Mouse (Mus musculus): ENCODE measurements around the gene Pmpca. TPM values are rescaled to one million over a fixed set of nuclear protein-coding genes. Genes with fewer than 3 reads are reported as not detected.

Gene Pmpca
- polyA plus RNA-seq, 1 experiment, result 709 TPM

DNA sequence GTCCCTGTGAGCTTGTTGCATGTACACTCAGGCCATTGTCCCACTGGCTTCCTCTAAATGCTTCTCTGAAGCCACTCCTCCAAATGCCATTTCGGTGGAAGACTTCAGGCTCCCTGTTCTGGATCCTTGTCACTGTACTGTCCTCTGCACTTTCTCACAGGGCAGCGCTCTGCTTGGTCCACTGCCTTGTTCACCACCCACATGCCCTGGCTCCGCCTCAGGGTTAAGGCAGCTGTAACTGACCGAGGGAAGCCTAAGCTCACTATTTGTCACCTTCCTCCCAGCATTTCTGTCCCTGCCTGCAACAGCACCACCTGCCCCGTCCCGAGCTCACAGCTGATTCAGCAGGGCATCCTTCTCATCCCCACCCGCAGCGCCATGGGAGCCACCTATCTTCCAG lies 14.2 kb downstream of the Pmpca start:
- no peak for TF ChIP-seq GATA1 (IDR thresholded peaks at IDR 0.05; ENCODE audit: low read length)

DNA sequence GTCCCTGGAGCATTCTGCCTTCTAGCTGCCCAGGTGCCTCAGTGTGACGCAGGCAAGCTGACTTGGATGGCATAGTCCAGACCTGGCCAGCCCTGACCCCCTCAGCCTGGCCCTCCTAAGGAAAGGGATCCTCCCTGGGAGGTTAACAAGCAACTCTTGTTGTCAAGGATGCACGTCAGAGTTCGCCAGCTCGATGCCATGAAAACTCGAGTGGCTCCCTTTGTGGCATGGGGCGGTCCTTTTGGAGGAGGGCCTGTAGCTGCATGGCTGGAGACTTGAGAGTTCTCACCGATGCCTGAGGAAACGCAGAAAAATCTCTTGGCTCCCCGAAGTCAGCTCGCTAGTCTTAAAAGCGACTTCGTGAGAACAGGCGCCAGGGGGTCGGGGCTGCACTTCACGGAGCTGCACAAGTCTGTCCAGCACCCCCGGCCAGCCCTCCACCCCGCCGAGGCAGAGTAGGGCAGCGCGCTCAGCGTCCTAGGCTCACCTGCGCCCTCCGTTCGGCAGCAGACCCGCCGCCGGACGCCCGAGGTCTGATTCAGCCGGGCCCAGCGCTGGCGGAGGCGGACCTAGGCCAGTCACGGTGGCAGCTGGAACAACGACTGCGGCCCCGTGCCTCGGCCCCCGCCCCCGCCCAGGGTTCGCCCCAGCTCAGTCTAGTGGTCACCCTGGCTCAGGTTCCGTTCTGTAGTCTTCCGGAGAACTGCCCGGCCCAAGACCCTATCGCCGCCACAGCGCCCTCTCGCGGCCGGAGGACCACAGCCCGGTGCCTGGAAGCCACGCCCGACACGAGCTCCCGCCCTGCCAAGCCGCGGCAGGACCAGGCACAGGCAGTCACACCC lies 19.6 kb downstream of the Pmpca start, which contains the start of gene Inpp5e:
Inpp5e (minus strand) TSS at position 689 of the 842 bp plus-strand sequence.
- TF ChIP-seq GATA1 (IDR thresholded peaks at IDR 0.05; ENCODE audit: low read length), result no peak

DNA sequence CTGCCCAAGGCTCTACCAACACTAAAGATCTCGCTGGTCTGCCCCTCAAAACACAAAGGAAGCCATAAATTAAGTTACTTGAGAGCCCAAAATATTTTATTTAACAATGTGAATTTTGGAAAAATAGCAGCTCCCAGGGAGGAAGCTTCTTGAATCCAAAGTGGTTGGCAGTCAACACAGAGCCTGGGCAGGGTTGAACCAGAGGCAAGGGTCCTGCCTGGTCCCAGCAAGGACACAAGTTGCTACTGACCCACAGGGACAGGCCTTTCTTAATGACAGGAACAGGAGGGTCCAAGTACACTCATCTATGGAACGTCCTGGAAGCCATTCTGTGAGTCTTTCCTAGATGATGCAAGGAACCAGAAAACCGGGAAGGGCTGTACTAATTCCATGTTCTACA lies 20.2 kb downstream of the Pmpca start:
- TF ChIP-seq GATA1 (IDR thresholded peaks at IDR 0.05; ENCODE audit: low read length), result no peak

DNA sequence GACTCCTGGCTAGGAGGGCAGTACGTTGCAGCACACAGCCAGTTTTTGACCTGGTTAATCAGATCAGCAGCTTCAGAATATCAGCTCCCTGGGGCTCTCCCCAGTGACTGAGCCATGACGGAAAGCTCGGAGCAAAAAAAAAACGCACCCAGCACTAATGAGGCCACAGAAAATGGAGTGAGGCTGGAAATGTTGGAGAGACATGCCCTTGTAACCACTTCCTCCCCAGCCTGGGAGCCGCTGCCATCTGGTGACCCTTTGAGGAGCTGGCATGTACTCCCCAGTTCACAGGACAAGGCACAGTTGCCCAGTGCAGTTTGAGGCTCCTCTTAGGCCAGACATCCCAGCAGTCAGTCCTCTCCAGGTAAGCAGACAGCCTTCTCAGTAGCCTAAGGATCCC lies 21.0 kb downstream of the Pmpca start:
- TF ChIP-seq GATA1 (IDR thresholded peaks at IDR 0.05; ENCODE audit: low read length), result no peak

DNA sequence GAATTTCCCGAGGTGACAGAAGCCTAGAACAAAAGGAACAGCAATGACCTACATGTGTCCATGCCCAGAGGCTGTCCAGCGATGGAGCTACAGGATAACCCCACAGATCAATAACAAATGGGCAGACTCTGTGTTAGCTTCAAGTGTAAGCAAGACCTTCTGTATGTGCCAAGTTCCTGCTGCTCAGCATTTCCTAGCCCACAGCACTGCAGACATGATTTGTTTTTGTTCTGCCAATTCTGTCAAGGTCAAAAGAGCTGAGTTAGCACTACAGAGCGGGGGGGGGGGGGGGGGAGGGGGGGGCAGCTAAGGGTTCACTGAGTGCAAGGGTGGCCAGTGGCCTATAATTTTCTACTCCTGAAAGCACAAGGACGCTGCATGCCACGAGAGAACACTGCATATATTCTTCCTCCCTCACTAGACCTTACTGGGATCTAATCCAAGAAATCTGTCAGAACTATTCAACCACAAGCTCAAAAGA lies 21.8 kb downstream of the Pmpca start:
- no peak for TF ChIP-seq GATA1 (IDR thresholded peaks at IDR 0.05; ENCODE audit: low read length)

DNA sequence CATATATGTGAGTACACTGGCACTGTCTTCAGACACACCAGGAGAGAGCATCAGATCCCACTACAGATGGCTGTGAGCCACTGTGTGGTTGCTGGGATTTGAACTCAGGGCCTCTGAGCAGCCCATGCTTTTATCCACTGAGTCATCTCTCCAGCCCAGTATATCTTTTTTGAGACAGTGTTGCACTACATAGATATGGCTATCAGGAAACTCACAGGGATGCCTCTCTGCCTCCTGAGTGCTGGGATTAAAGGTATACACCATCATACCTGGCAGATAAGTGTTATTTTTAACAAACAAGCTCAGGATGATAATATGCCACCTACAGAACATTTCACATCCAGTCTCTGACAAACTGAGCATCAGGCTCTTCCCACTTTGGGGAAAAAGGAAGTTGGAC lies 27.9 kb downstream of the Pmpca start:
- no peak for TF ChIP-seq GATA1 (IDR thresholded peaks at IDR 0.05; ENCODE audit: low read length)

DNA sequence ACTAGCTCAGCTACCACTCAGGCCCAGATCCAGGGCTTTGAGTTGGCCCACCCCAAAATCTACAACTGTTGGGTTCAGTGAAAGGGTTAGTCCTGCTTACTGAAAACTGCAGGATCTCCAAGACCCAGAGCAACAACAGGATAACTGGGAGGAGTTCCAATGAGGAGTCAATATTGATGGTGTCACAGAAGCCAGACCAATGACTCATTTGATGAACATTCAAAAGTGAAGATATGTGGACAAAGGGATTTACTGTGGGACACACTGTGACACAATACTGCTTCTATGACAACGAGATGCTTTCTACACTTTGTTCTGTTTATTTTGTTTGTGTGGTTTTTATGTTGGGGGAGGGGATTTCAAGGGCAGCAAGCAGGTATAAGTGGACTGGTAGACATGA lies 29.0 kb downstream of the Pmpca start:
- TF ChIP-seq GATA1 (IDR thresholded peaks at IDR 0.05; ENCODE audit: low read length), result no peak

DNA sequence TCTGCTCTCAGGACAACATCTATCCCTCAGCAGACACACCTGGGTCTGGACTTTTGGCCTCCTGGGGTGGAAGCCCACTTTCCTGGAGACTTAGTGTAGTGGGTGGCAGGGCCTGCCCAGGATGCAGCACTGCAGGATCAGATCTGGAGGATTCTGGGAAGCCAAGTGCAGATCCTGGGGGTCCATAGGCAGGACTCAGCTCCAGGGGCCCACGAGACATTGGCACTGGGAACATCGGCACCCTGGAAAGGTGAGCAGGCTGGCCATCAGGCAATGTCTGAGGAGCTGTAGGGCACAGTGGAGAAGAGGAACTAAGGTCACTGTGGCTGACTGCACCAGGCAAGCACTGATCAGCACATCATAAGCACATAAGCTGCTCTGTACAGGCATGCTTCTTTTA lies 32.8 kb downstream of the Pmpca start:
- TF ChIP-seq GATA1 (IDR thresholded peaks at IDR 0.05; ENCODE audit: low read length), result no peak

DNA sequence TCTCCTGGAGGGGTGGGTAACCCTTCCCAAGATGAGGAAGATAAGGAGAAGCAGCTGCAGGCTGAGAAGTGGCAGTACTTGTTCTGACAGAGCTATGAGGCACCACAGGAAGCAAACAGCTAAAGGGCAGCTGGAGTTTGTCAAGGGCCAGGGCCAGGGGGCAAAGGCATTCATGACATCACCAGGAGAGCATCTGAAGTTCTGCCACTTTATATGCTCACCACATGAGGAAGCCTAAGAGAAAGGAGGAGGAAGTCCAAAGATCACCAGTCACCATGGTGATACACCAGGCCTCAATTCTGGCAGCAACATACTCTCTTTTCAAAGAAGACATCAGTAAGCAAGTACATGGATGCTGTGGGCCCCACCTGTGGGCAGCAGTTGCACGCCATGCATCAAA lies 33.9 kb downstream of the Pmpca start:
- TF ChIP-seq GATA1 (IDR thresholded peaks at IDR 0.05; ENCODE audit: low read length), result no peak

DNA sequence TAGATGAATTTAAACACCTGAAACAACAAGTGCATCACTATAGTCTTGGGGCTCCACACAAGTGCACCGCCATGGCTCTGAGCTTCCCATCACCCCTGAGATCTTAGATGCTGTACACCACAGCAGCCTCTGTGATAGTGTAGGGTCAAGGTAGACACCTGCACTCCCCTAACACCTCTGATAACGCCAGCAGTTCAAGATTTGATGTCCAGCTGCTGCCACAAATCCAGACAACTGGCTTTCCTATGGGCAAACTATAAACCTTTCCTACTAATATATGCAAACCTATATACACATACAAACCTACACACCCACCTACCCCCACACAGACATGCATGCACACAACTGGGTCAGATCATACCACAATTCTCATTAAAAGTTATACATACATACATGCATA lies 35.4 kb downstream of the Pmpca start:
- TF ChIP-seq GATA1 (IDR thresholded peaks at IDR 0.05; ENCODE audit: low read length), result no peak

DNA sequence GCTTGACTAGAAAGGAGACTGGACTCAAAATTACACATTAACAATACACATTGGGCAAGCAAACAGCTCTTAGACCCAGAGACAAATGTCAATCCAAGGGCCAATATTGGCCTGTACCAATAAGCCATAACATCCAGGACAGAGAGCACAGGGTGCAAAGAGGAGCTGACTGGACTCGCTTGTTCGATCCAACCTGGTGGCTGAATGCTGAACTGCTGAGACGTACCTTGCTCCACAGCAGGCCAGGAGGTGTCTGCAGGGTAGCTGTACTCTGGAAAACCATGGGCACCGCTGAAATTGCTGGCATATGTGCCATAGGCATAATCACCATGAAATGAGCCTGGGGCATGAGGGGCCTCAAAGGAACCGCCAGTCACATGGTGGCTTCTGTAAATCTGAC lies 40.7 kb downstream of the Pmpca start:
- no peak for TF ChIP-seq GATA1 (IDR thresholded peaks at IDR 0.05; ENCODE audit: low read length)

DNA sequence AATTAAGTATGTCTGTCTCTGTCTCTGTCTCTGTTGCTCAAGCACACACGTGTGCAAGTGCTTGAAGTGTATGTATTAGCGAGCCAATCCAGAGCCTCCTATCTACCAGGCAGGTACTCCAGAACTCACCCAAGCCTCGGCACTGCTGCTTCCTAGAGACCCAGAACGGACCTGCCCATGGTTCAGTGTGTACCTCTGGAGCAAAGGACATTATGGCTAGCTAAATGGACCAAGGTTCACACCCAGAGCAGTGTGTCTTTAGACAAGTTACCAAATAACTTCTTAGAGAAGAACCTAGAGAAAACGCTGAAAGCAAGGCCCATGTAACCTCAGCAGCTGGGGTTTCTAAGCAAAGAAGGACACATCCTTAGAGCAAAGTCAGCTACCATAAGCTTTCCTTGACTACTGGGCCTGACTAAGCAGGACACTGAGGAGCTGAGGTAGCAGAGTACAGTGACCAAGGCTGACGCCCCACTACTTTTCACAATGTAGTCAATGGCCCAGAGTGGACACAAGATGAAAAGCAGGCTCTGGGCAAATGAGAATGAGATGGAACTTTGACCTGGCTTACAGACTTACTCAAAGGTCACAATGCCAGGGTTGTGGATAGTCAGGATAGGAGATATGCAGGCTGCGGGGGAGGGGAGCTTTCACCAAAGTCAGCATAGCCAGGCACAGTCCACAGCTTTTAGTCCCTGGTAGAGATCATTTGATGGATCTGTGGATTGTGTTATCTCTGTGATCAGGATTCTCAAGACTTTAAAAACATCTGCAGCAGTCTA lies 45.8 kb downstream of the Pmpca start:
- TF ChIP-seq GATA1 (IDR thresholded peaks at IDR 0.05; ENCODE audit: low read length), result no peak

DNA sequence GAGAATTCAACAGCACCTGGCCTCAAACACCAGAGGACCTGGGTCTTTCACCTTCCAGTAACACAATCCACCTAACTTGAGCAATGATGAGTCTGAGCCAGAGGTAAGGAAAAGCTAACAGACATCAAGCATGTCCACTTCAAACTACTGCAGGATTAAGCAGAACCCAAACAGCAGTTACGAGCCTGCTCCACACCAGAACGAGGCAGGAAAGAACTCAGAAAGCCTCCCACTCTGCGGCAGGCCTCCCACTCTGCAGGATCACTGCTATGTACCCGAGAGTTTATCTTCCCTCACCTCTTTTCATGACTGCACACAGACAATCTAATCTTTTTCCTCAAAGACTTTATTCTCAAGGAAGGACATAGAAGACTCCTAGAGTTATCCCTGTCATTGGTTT lies 48.1 kb downstream of the Pmpca start:
- no peak for TF ChIP-seq GATA1 (IDR thresholded peaks at IDR 0.05; ENCODE audit: low read length)

DNA sequence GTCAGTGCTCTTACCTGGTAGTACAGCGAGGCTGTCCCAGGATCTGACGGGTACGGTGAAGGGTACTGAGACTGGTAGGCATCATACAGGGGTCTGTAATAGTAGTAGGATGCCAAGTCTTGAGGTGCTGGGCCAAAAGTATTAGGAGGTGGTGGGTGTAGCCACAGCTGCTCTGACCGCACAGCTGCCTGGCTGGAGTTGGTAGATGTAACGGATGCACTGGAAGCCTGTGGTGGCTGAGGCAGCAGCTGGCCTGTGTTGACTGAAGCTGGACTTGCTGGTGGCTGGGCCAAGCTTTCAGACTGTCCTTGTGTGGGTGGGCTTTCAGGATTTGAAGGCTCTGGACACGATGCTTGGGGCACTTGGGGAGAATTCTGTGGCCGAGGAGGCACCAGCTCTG lies 49.2 kb downstream of the Pmpca start:
- no peak for TF ChIP-seq GATA1 (IDR thresholded peaks at IDR 0.05; ENCODE audit: low read length)

DNA sequence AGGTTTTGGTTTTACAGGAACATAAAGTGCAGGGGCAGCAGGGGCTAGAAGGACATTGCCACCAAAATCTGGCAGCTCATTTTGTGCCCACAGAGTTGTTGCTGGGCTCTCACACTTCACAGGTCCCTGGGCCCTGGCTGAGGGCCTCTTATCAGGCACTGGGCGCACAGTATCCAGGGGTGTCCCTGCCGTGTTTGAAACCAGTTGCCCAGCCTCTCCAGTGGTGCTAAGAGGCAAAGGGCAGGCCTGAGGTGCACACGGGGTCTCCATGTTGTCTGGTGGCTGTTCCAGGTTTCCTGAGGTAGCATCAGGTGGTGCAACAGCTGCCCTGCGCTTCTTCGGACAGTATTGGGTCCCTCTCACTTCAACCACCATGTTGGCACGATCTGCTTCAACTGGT lies 50.5 kb downstream of the Pmpca start:
- TF ChIP-seq GATA1 (IDR thresholded peaks at IDR 0.05; ENCODE audit: low read length), result no peak

DNA sequence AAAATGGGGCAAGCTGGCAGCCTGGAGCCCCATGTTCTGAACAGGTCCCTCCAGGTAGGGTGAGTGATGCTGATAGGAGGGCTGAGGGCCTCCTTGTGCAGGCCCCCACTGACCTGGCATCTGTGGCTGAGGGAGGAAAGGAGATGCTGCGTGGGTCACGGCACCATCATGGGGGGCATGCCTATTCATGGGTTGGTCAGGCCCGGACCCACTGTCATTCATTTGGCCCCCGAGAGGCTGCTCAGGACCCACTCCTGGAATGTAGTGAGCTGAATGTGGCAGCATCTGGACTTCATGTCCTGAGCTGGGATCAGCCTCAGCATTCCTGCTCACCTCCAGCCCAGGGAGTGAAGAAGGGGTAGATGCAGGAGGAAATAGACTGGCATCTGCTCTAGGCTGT lies 52.1 kb downstream of the Pmpca start:
- TF ChIP-seq GATA1 (IDR thresholded peaks at IDR 0.05; ENCODE audit: low read length), result no peak

DNA sequence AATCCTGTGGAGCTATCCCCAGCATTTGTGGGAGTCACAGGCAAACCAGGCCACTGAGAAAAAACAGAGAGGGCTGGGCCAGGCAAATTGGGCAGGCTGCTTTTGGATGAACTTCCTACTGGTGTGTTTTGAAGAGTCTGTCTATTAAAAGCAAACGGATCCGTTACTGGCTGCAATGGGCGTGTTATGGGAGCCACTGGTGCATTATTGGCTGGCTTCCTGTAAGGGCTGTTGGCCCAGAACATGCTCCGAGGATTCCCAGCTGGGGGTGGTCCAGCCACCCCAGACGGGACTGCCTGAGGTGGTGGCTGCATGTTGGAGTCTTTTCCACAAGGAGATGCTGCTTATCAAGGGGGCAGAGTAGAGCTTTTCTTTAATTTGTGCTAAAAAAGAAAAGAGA lies 52.5 kb downstream of the Pmpca start:
- TF ChIP-seq GATA1 (IDR thresholded peaks at IDR 0.05; ENCODE audit: low read length), result no peak
